Mouse (Mus musculus): Measurements from ENCODE around the gene Gm6904. TPM values are rescaled to one million over a fixed set of nuclear protein-coding genes. Genes with fewer than 3 reads are reported as not detected.

Gm6904 gene
- total and polyA plus RNA-seq, 2 experiments from 2014 or later: not detected

- no peaks in the 10 kb centered on the region for H3K27me3 ChIP-seq (ENCODE audit: control insufficient read depth, insufficient read depth, low read length)
- DNase-seq (ENCODE audit: low spot score) (peak; percentile 85), ATAC-seq (ENCODE audit: insufficient read depth, low read depth) (peak; percentile 94)
- no peaks in the 10 kb centered on the region for H3K9me3 ChIP-seq (replicated peaks; ENCODE audit: control insufficient read depth, low read length)
- peak within 1 kb of the TSS; percentile 86 for H3K4me3 ChIP-seq (ENCODE audit: low read depth, low read length)
- H3K4me2 ChIP-seq (ENCODE audit: low read depth, low read length): peak within 1 kb of the TSS; percentile 85
- peak within 1 kb of the TSS; percentile 91 for H3K9ac ChIP-seq (replicated peaks; ENCODE audit: low read depth, low read length)
- TF ChIP-seq EP300 (IDR thresholded peaks at IDR 0.05; ENCODE audit: low read depth) (peak; percentile 20; the same call in 1 of the 2 replicates), CTCF (IDR thresholded peaks at IDR 0.05; ENCODE audit: low read depth) (peak; percentile 55)
- H3K4me1 ChIP-seq (ENCODE audit: control insufficient read depth, insufficient read depth): peaks cover 9% of the 10 kb centered on the region
- no peaks in the 10 kb centered on the region for H3K36me3 ChIP-seq (replicated peaks; ENCODE audit: control insufficient read depth, insufficient read depth, low read length)
- WGBS: under 1% methylated on average over 80 of the region's 96 CpGs
- peak within 1 kb of the TSS; percentile 86 for H3K27ac ChIP-seq (ENCODE audit: low read depth)
Observed at GRCm38 (mm10) chr14:59200711-59201603, 59.1 kb downstream of the Gm6904 start, which contains the start of gene Rcbtb1. Gene Rcbtb1, plus strand, starts transcription at chr14:59201209.

Other genes starting within 250 kb of the Gm6904 start
- gene 1700129C05Rik, start 117.3 kb downstream of the Gm6904 start, total RNA-seq (2014; rRNA removed; ENCODE audit: low replicate concordance): not detected in 2 replicates
- not detected in 2 replicates for gene 1700129C05Rik, start 117.3 kb downstream of the Gm6904 start, polyA plus RNA-seq (2015; fragmentation: Nextera tagmentation; extraction: Ambion mirVana)
- gene Gm5142, start 81.5 kb downstream of the Gm6904 start, total RNA-seq (2014; rRNA removed; ENCODE audit: low replicate concordance): not detected in 2 replicates
- not detected in 2 replicates for gene Gm5142, start 81.5 kb downstream of the Gm6904 start, polyA plus RNA-seq (2015; fragmentation: Nextera tagmentation; extraction: Ambion mirVana)
- 9.5 and 16.3 TPM in 2 replicates for gene Rcbtb1, start 59.0 kb downstream of the Gm6904 start, total RNA-seq (2014; rRNA removed; ENCODE audit: low replicate concordance)
- 7.8 and 8.1 TPM in 2 replicates for gene Rcbtb1, start 59.0 kb downstream of the Gm6904 start, polyA plus RNA-seq (2015; fragmentation: Nextera tagmentation; extraction: Ambion mirVana)
- not detected in 2 replicates for gene Phf11a, start 37.3 kb upstream of the Gm6904 start, total RNA-seq (2014; rRNA removed; ENCODE audit: low replicate concordance)
- gene Phf11a, start 37.3 kb upstream of the Gm6904 start, polyA plus RNA-seq (2015; fragmentation: Nextera tagmentation; extraction: Ambion mirVana): 0.12 and 0.15 TPM in 2 replicates
- gene Phf11b, start 81.1 kb upstream of the Gm6904 start, total RNA-seq (2014; rRNA removed; ENCODE audit: low replicate concordance): not detected in 2 replicates
- gene Phf11b, start 81.1 kb upstream of the Gm6904 start, polyA plus RNA-seq (2015; fragmentation: Nextera tagmentation; extraction: Ambion mirVana): 0.92 and 1.4 TPM in 2 replicates
- gene Phf11d, start 105.3 kb upstream of the Gm6904 start, total RNA-seq (2014; rRNA removed; ENCODE audit: low replicate concordance): 13.7 and 19.0 TPM in 2 replicates
- gene Phf11d, start 105.3 kb upstream of the Gm6904 start, polyA plus RNA-seq (2015; fragmentation: Nextera tagmentation; extraction: Ambion mirVana): 5.5 and 6.7 TPM in 2 replicates
- gene Phf11c, start 135.2 kb upstream of the Gm6904 start, total RNA-seq (2014; rRNA removed; ENCODE audit: low replicate concordance): 0.46 TPM in 1 of 2 replicates, not detected in the other
- gene Phf11c, start 135.2 kb upstream of the Gm6904 start, polyA plus RNA-seq (2015; fragmentation: Nextera tagmentation; extraction: Ambion mirVana): 0.15 and 0.18 TPM in 2 replicates
- 0.23 and 3.7 TPM in 2 replicates for gene Setdb2, start 180.7 kb upstream of the Gm6904 start, total RNA-seq (2014; rRNA removed; ENCODE audit: low replicate concordance)
- gene Setdb2, start 180.7 kb upstream of the Gm6904 start, polyA plus RNA-seq (2015; fragmentation: Nextera tagmentation; extraction: Ambion mirVana): 4.7 and 4.9 TPM in 2 replicates
- 7.1 and 12.3 TPM in 2 replicates for gene Cab39l, start 180.8 kb upstream of the Gm6904 start, total RNA-seq (2014; rRNA removed; ENCODE audit: low replicate concordance)
- gene Cab39l, start 180.8 kb upstream of the Gm6904 start, polyA plus RNA-seq (2015; fragmentation: Nextera tagmentation; extraction: Ambion mirVana): 12.9 and 15.0 TPM in 2 replicates

Measured in heart, postnatal 0 days (tissue).